Mouse (Mus musculus) retina, embryonic 14.5 days (tissue): Measurements from ENCODE around the gene Gm7714.
"Not testable (repeated sequence)": the region's sequence is repeated elsewhere in the genome, so short reads cannot be mapped to it uniquely, and the experiment has no call there.

Experiments
- DNase-seq: peaks from one replicate; pipeline ENCODE4 v3.0.0-alpha.2; 2015; ENCODE audit warnings: low spot score

The Gm7714 gene

GRCm38 (mm10) chr5:88268619-88269018, at the start of gene Gm7714:
Gm7714 (plus strand) TSS chr5:88268919.
- DNase-seq = no peak

GRCm38 (mm10) chr5:88256475-88256874, 12.2 kb upstream of the Gm7714 start:
- DNase-seq = no peak

GRCm38 (mm10) chr5:88311307-88311706, 42.6 kb downstream of the Gm7714 start:
- DNase-seq = not testable (repeated sequence)

GRCm38 (mm10) chr5:88317012-88317411, 48.3 kb downstream of the Gm7714 start, which contains the start of gene Prol1:
Prol1 (plus strand) TSS chr5:88317312.
- no peak for DNase-seq
